Mouse (Mus musculus) embryonic facial prominence, embryonic 15.5 days (tissue): ENCODE data around the gene Pcsk6. TPM values are rescaled to one million over a fixed set of nuclear protein-coding genes. Genes with fewer than 3 reads are reported as not detected.
A peak's percentile ranks its signal among the peaks of the same experiment; 100 is the strongest.

Experiments used
- ATAC-seq: fragments of 200-750 bp; cut with Nextera tagmentation; 2 replicates; pipeline ENCODE4 v1.8.0; 2017; ENCODE audit warnings: low read depth, moderate TSS enrichment; ENCODE audit not compliant: insufficient number of reproducible peaks, low FRiP score, low TSS enrichment
- H3K27ac ChIP-seq: fragments of 300-500 bp; sonication (generic); replicated peaks from 2 replicates; pipeline ENCODE4 v1.5.1; 2015; ENCODE audit warnings: mild to moderate bottlenecking, inconsistent platforms
- H3K27me3 ChIP-seq: fragments of 300-500 bp; sonication (generic); 2 replicates; pipeline ENCODE4 v1.6.1; 2015; ENCODE audit warnings: inconsistent platforms
- H3K36me3 ChIP-seq: fragments of 300-500 bp; sonication (generic); 2 replicates; pipeline ENCODE4 v1.6.1; 2015; ENCODE audit warnings: mild to moderate bottlenecking, inconsistent platforms
- H3K4me1 ChIP-seq: fragments of 300-500 bp; sonication (generic); 2 replicates; pipeline ENCODE4 v1.6.1; 2015; ENCODE audit warnings: inconsistent platforms
- H3K4me2 ChIP-seq: fragments of 300-500 bp; sonication (generic); replicated peaks from 2 replicates; pipeline ENCODE4 v1.6.1; 2015; ENCODE audit warnings: mild to moderate bottlenecking, inconsistent platforms
- H3K4me3 ChIP-seq: fragments of 300-500 bp; sonication (generic); replicated peaks from 2 replicates; pipeline ENCODE4 v1.5.1; 2015; ENCODE audit warnings: mild to moderate bottlenecking, inconsistent platforms
- H3K9ac ChIP-seq: fragments of 300-500 bp; sonication (generic); 2 replicates; pipeline ENCODE4 v1.6.1; 2015; ENCODE audit warnings: inconsistent platforms
- H3K9me3 ChIP-seq: fragments of 300-500 bp; sonication (generic); replicated peaks from 2 replicates; pipeline ENCODE4 v1.6.1; 2016; ENCODE audit warnings: inconsistent platforms
- WGBS: fragments of 180-500 bp; shearing (Covaris S2); methylation state at CpG from one replicate; pipeline ENCODE4 v1.1.7; 2015; 5-methylcytosine and 5-hydroxymethylcytosine counted together
- polyA plus RNA-seq: library from polyadenylated mRNA; unstranded; fragments of >200 nt; fragmentation: Nextera tagmentation; extraction: Ambion mirVana; gene quantifications from 2 replicates; pipeline ENCODE4 v1.2.1, GENCODE M21; 2015

The Pcsk6 gene
- polyA plus RNA-seq, 1 experiment from 2014 or later = 8.5 TPM

DNA sequence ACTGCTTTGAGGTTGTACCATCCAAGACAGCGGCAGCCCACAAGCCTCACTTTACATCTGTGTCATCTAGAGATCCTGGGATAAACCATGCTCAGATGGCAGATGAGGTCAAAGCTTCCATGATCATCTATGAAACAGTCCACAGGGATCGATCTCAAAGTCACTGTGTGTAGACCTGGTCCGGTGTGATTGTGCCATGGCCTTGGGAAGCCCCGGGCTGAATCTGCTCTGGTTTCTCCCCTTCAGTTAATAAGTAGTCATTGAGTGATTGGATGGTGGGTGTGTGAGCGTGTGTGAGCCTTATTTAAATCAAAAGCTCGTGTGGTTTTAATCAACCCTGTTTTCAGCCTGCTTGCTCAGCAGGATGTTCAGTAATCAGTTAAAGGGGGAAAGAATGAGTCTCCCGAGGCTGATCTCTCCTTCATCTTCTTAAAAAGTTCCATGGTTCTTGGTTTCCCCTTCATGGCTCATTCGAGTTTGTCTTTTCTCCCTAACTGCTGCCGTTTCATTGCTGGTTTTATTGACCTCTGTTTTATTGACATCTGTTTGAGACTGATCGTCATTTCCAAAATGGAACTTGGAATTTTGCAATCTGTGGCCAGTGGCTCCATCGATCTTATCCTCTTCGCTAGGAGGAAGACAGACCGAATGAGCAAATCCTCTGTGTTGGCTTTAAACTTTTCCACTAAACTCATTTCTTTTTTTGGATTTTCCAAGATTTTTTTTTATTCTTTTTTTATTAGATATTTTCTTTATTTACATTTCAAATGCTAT, 142.5 kb downstream of the Pcsk6 start:
- ATAC-seq = no peak
- H3K27me3 ChIP-seq = no peaks in the 10 kb centered on the region
- H3K4me1 ChIP-seq = peaks cover 12% of the 10 kb centered on the region; the same call in 1 of the 2 replicates
- no peak overlapping the region for H3K9ac ChIP-seq
- H3K4me3 ChIP-seq = no peak overlapping the region
- WGBS = 41% methylated on average over 13 of the region's 13 CpGs
- H3K4me2 ChIP-seq = no peak overlapping the region
- H3K9me3 ChIP-seq = no peaks in the 10 kb centered on the region
- 0 out of 2 replicates have a peak, but pooled peaks cover 2% of the 10 kb centered on the region for H3K36me3 ChIP-seq
- no peak overlapping the region for H3K27ac ChIP-seq

DNA sequence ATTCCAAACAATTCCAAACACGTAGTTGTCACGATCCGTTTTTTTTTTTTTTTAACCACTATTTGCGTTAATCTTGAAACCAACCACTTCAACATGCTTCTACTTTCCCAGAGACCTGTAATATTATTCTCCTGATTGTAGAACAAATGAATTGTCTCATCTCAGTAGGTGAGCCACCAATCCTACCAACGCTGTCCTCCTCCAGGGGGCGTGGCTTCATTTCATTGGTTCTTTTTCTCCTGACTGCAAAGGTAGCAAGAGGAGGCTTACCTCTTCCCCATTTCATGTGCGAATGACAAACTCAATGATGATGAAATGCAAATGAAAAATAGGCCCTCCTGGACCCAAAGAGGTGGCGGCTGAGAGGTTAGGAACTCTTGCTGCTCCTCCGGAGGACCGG, 143.5 kb downstream of the Pcsk6 start:
- Histone ChIP-seq H3K36me3 (no peaks in the 10 kb centered on the region), H3K27me3 (no peaks in the 10 kb centered on the region), H3K9ac (no peak overlapping the region), H3K4me1 (peaks cover 16% of the 10 kb centered on the region; the same call in 1 of the 2 replicates), H3K9me3 (no peaks in the 10 kb centered on the region), H3K4me2 (no peak overlapping the region), H3K4me3 (no peak overlapping the region), H3K27ac (no peak overlapping the region)
- 85% methylated on average over 10 of the region's 10 CpGs for WGBS
- ATAC-seq = no peak

DNA sequence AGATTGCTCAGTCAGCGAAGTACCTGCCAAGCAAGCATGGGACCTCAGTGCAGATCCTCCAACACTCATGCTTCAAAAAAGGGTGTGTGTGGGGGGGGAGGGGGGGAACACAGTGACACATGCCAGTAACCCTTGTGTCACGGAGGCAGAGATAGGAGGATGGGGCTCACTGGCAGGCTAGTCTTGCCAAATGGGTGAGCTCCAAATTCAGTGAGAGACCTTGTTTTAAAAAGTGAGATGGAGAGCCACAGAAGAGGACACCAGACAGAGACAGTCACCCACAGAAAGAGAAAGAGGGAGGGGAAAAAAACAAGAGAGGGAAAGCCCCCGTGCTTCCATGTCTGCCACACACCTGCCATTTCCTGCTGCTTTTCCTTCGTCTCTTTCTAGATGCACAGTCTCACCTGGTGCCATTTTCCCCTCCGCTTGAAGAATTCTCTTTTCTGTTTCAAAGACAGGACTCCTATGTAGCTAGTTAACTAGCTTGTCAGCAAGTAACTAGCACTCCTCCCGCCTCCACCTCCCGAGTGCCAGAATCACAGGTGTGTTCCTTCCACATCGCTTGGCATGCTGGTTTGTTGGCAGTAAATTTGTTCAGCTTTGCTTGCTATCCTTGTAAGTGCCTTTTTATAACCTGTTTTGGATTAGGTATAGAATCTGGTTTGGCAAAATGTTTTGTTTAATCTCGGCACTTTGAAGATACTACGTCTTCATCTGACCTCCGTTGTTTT, 146.8 kb downstream of the Pcsk6 start:
- H3K9me3 ChIP-seq = no peaks in the 10 kb centered on the region
- peak overlapping the region; percentile 21 for H3K4me2 ChIP-seq
- WGBS = 59% methylated on average over 11 of the region's 11 CpGs
- H3K27me3 ChIP-seq = no peaks in the 10 kb centered on the region
- peaks cover 35% of the 10 kb centered on the region for H3K4me1 ChIP-seq
- no peak for ATAC-seq
- H3K36me3 ChIP-seq = no peaks in the 10 kb centered on the region
- no peak overlapping the region for H3K4me3 ChIP-seq
- no peak overlapping the region for H3K9ac ChIP-seq
- H3K27ac ChIP-seq = peak overlapping the region; percentile 48; the same call in 1 of the 2 replicates

DNA sequence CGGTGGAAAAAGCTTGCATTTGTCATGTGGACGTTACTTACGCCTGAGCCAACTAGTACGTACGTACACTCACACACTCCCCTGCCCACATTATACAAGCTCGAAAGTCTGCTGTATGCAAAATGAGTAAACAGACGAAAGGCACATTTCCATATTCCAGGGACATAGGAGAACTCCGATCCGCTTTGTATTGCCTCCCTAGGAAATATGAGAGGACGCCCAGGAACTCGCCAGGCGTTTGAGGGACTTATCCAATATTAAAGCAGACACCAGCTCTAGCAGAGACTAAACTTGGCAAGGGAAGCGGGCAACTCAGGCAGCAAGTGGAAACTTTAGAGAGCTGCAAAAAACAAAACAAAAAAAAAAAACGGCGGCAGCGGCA, 147.3 kb downstream of the Pcsk6 start:
- Histone ChIP-seq H3K27ac (peak overlapping the region; percentile 48; the same call in 1 of the 2 replicates), H3K4me1 (peaks cover 32% of the 10 kb centered on the region), H3K4me3 (peak overlapping the region; percentile 10; the same call in 1 of the 2 replicates), H3K9me3 (no peaks in the 10 kb centered on the region), H3K27me3 (no peaks in the 10 kb centered on the region), H3K36me3 (no peaks in the 10 kb centered on the region), H3K9ac (no peak overlapping the region), H3K4me2 (peak overlapping the region; percentile 21)
- WGBS = 34% methylated on average over 16 of the region's 16 CpGs
- peak; percentile 69; the same call in 1 of the 2 replicates for ATAC-seq

DNA sequence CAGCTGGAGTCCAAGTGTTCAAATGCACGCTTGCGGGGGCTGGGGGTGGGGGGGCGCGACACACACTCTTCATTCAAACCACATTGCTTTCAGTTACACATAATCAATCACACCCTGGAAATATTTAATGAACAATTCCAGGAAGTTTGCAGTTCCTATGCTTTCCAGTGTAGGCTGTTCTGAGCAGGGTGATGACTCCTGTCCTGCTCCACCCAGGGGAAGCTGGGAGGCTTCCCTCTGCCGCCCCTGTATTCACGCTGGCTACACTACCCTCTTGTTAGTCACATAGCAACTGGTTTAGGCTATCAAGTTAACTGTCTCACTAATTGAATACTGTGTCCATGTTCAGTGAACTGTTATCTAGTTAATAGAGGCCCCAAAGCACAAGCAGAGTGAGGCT, 149.0 kb downstream of the Pcsk6 start:
- H3K4me1 ChIP-seq = peaks cover 31% of the 10 kb centered on the region
- no peaks in the 10 kb centered on the region for H3K36me3 ChIP-seq
- H3K9ac ChIP-seq = no peak overlapping the region
- no peak overlapping the region for H3K4me3 ChIP-seq
- H3K27ac ChIP-seq = no peak overlapping the region
- H3K27me3 ChIP-seq = no peaks in the 10 kb centered on the region
- ATAC-seq = no peak
- WGBS = 65% methylated on average over 6 of the region's 6 CpGs
- no peak overlapping the region for H3K4me2 ChIP-seq
- no peaks in the 10 kb centered on the region for H3K9me3 ChIP-seq

DNA sequence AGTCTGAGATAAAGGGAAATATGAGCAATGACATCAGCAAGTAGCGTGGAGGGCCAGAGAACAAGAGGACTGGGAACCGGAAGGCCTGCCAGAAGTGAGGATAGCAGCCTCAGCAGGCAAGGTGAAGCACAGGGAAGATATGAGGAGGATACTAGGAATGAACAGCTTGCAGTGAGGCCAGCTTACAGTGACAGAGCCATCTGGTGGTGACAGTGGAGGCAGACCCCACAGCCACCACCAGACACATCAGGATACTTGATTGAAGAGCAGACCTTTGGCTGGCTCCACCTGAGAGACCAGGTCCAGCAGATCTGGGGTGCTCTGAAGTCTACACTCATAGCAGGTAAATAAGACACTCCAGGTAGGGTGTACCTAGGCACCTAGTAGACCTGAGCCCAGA, 166.2 kb downstream of the Pcsk6 start:
- no peak overlapping the region for H3K4me3 ChIP-seq
- H3K27ac ChIP-seq = no peak overlapping the region
- H3K9me3 ChIP-seq = no peaks in the 10 kb centered on the region
- peaks cover 5% of the 10 kb centered on the region; the same call in 1 of the 2 replicates for H3K27me3 ChIP-seq
- no peak overlapping the region for H3K4me2 ChIP-seq
- no peaks in the 10 kb centered on the region for H3K36me3 ChIP-seq
- WGBS = 86% methylated on average over 2 of the region's 2 CpGs
- H3K9ac ChIP-seq = no peak overlapping the region
- no peak for ATAC-seq
- peaks cover 9% of the 10 kb centered on the region; the same call in 1 of the 2 replicates for H3K4me1 ChIP-seq

DNA sequence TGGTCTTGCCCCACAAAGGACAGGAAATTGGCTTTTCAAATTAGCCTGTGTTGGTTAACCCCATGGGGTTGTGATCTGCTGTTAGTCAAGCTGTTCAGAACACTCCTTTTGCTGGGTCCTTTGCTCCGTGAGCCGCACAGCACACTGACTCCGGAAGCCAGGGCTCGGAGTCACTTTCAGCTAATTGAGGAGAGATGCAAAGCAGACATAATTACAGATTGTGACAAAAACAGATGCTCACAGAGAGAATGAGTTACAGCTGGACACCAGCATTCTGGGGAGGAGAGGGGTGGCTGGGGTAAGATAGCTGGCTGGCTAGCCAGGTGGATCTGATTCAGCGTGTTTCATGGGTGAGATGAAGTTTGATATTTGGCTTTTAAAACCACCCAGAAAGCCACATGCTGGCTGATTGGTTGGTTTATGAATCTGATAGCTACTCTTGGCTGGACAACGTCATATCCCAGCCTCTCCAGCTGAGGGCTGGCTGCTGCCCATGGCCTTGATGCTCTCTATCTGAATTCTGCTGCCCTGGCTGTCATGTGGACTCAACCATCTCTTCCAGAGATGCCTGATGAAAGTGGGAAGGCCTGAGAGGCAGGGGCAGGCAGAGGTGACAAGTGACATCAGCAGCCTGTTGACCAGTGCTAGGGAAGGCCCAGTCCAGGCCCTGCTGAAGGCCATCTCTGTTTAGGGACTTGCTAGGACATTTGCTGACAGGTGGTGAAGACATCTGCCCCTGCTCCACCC, 167.4 kb downstream of the Pcsk6 start:
- Histone ChIP-seq H3K9ac (no peak overlapping the region), H3K4me1 (peaks cover 9% of the 10 kb centered on the region; the same call in 1 of the 2 replicates), H3K4me3 (no peak overlapping the region), H3K36me3 (no peaks in the 10 kb centered on the region), H3K9me3 (no peaks in the 10 kb centered on the region), H3K27me3 (peaks cover 11% of the 10 kb centered on the region), H3K4me2 (no peak overlapping the region), H3K27ac (no peak overlapping the region)
- WGBS = 37% methylated on average over 6 of the region's 6 CpGs
- peak; percentile 51; the same call in 1 of the 2 replicates for ATAC-seq

DNA sequence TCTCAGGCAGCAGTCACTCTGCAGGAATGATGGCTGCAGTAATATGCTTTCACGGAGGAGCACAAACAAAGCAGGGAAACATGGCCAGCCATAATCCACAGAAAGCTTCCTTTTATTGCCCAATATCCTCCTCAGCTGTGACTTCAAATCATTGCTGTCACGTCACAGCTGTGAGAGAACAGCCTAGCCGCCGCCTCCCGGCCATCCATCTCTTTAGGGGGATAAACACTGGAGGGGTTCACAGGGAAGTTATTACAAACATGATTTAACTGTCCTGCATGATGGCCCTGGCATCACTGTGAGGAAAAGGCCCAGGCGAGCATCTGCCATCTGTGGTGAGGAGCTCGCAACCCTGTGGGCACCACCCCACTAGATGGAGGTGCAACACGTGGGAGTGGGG, 175.3 kb downstream of the Pcsk6 start:
- H3K36me3 ChIP-seq = no peaks in the 10 kb centered on the region
- no peak overlapping the region for H3K9ac ChIP-seq
- H3K4me3 ChIP-seq = no peak overlapping the region
- no peak overlapping the region for H3K4me2 ChIP-seq
- no peak overlapping the region for H3K27ac ChIP-seq
- no peaks in the 10 kb centered on the region for H3K9me3 ChIP-seq
- 68% methylated on average over 8 of the region's 8 CpGs for WGBS
- no peak for ATAC-seq
- H3K4me1 ChIP-seq = peaks cover 9% of the 10 kb centered on the region; the same call in 1 of the 2 replicates
- peaks cover 6% of the 10 kb centered on the region; the same call in 1 of the 2 replicates for H3K27me3 ChIP-seq

DNA sequence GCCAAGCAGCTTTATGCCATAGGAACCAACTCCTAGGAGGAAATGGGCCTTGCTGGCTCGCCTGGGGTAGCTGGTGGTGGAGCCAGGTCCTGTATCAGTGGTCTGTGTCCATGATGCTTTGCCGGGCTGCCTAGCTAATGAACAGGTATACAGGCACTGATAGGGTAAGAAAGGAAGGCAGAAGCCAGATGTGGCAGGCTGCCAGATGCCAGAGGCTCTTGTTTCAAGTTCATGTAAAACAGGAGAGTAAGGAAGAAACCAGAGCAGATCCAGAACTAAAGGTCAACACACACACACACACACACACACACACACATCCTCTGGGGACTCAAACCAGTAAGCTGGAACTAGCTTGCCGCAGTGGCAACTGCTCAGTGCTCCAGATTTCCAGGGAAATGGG, 176.7 kb downstream of the Pcsk6 start:
- no peak overlapping the region for H3K4me2 ChIP-seq

DNA sequence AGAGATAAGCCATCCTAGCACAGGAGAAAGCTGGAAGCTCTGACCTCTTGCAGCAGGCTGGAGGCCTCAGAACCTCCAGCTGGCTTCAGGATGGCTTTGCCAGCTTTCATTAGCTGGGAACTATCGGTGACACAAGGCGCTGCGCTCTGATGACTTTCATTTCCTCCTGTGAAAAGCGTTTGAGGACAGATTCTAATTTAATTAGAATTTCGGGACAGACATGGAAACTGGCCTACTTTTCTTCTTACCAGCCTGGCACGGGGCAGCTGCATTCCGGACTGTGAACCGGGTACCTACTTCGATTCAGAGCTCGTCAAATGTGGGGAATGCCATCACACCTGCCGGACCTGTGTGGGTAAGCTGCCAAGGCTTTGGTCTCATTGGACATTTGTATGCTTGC, 177.2 kb downstream of the Pcsk6 start:
- H3K27ac ChIP-seq = no peak overlapping the region
- peaks cover 16% of the 10 kb centered on the region; the same call in 1 of the 2 replicates for H3K4me1 ChIP-seq
- H3K4me2 ChIP-seq = no peak overlapping the region
- H3K27me3 ChIP-seq = peaks cover 2% of the 10 kb centered on the region; the same call in 1 of the 2 replicates
- H3K36me3 ChIP-seq = no peaks in the 10 kb centered on the region
- H3K9ac ChIP-seq = no peak overlapping the region
- H3K9me3 ChIP-seq = no peaks in the 10 kb centered on the region
- 57% methylated on average over 11 of the region's 11 CpGs for WGBS
- H3K4me3 ChIP-seq = no peak overlapping the region
- ATAC-seq = no peak

More for the DNA sequence above, 176.7 kb downstream of the Pcsk6 start:
- Histone ChIP-seq H3K27ac (no peak overlapping the region), H3K27me3 (peaks cover 6% of the 10 kb centered on the region; the same call in 1 of the 2 replicates), H3K36me3 (no peaks in the 10 kb centered on the region), H3K4me1 (peaks cover 11% of the 10 kb centered on the region; the same call in 1 of the 2 replicates), H3K9ac (no peak overlapping the region), H3K9me3 (no peaks in the 10 kb centered on the region), H3K4me3 (no peak overlapping the region)
- no peak for ATAC-seq
- WGBS = 37% methylated on average over 3 of the region's 3 CpGs
